Mouse (Mus musculus) gastrocnemius, postnatal 4 days (tissue): Measurements from ENCODE around the gene Nudt11. TPM values are rescaled to one million over a fixed set of nuclear protein-coding genes. Genes with fewer than 3 reads are reported as not detected.
"Not testable (repeated sequence)": the region's sequence is repeated elsewhere in the genome, so short reads cannot be mapped to it uniquely, and the experiment has no call there.

Experiments used
- DNase-seq, 2 experiments: peaks; one replicate each; pipeline ENCODE4 v3.0.0; 2021 to 2022; ENCODE audit warnings: low spot score in 2 of 2, mixed read lengths in 2 of 2
- long read RNA-seq, 2 experiments: library from polyadenylated mRNA; stranded (forward); transcript quantifications; one replicate each; pipeline ENCODE4 v2.0.0; 2021
- microRNA-seq: library from miRNA; unstranded; fragments of <30 nt; microRNA quantifications from one replicate; pipeline ENCODE4 v1.2.0, GENCODE M21; 2021
- total RNA-seq, 2 experiments: library from RNA; stranded (reverse); gene quantifications; 2 replicates each; pipeline ENCODE4 v1.2.3; 2021

The Nudt11 gene
- 1 to 10 TPM; 1.6 to 2.1 TPM for total RNA-seq
- long read RNA-seq, experiment 1, partial matches to known transcripts, result 0 of 2 reads
- long read RNA-seq, experiment 1, other reads (novel, unspliced or antisense), result 0 of 2 reads
- long read RNA-seq, experiment 2, partial matches to known transcripts, result 0 of 1 reads
- long read RNA-seq, experiment 2, other reads (novel, unspliced or antisense), result 0 of 1 reads

GRCm38 (mm10) chrX:6047066-6047935 lies at the start of gene Nudt11:
Gene Nudt11 (plus strand): TSS chrX:6047453.
- DNase-seq, result peak in 1 of 2 experiments; percentile 6

- DNase-seq, result not testable (repeated sequence)
These were observed 822 bp downstream of the Nudt11 start for GRCm38 (mm10) chrX:6047936-6048614.

GRCm38 (mm10) chrX:6061563-6061962 lies 14.3 kb downstream of the Nudt11 start:
- DNase-seq, result no peak

- no peak for DNase-seq
These were observed 35.9 kb downstream of the Nudt11 start, which contains the start of gene AU022751 for GRCm38 (mm10) chrX:6082954-6083680. Gene AU022751 (minus strand): TSS chrX:6083419.

- DNase-seq, result no peak
These were observed 44.3 kb downstream of the Nudt11 start for GRCm38 (mm10) chrX:6091547-6091946.

- DNase-seq, result no peak
These were observed 44.9 kb downstream of the Nudt11 start for GRCm38 (mm10) chrX:6091996-6092757.

Small RNA genes lying within 50 kb of the gene (microRNA-seq; reads per million reads assigned to microRNA genes)
- gene Gm27360, result not detected

Other genes with a start within 250 kb of the Nudt11 start
- gene AU022751, start 36.0 kb downstream of the Nudt11 start, total RNA-seq, result not detected
- gene Nudt10, start 125.6 kb downstream of the Nudt11 start, total RNA-seq, result 1 to 10 TPM in 1 of 2 experiments, under 1 TPM in 1; 0.86 to 2.1 TPM